Mouse (Mus musculus): ENCODE data around the gene Krt35.
A peak's percentile ranks its signal among the peaks of the same experiment; 100 is the strongest.

Krt35 gene

GRCm38 (mm10) chr11:100066236-100067010, 29.6 kb downstream of the Krt35 start:
- peak; percentile 91 for DNase-seq (ENCODE audit: extremely low read depth, low read depth, low spot score)

- DNase-seq (ENCODE audit: extremely low read depth, low read depth, low spot score) = no peak
These were observed 37.2 kb downstream of the Krt35 start for GRCm38 (mm10) chr11:100058875-100059274.

- peak; percentile 64 for DNase-seq (ENCODE audit: extremely low read depth, low read depth, low spot score)
These were observed 40.1 kb downstream of the Krt35 start for GRCm38 (mm10) chr11:100055686-100056655.

GRCm38 (mm10) chr11:100050451-100050850, 45.6 kb downstream of the Krt35 start, which contains the start of gene Krt31:
TSS of gene Krt31 (minus strand) at chr11:100050551.
- DNase-seq (ENCODE audit: extremely low read depth, low read depth, low spot score) = no peak

- no peak for DNase-seq (ENCODE audit: extremely low read depth, low read depth, low spot score)
These were observed 48.8 kb downstream of the Krt35 start for GRCm38 (mm10) chr11:100047193-100047592.

GRCm38 (mm10) chr11:100046303-100046866, 49.7 kb downstream of the Krt35 start:
- DNase-seq (ENCODE audit: extremely low read depth, low read depth, low spot score) = no peak
